Mouse (Mus musculus): Measurements from ENCODE around the gene Lrp8.

- TF ChIP-seq EP300 (IDR thresholded peaks at IDR 0.05; ENCODE audit: insufficient read depth, low read depth, low read length), result no peak
- TF ChIP-seq CTCF (IDR thresholded peaks at IDR 0.05), result no peak
These were observed 29.6 kb downstream of the Lrp8 start for GRCm38 (mm10) chr4:107831678-107832077.
